22 mouse cellular contexts compared by ENCODE assay signal in genomic region chr17:34883332-34883731, GRCm38 (mm10). TPM values are rescaled to one million over a fixed set of nuclear protein-coding genes. Genes with fewer than 3 reads are reported as not detected.
DNase-seq lines count a peak whose midpoint lies in the region; ATAC-seq and TF ChIP-seq lines count a peak whose summit lies in the region.
"Had no signal": no experiment of that assay in that cellular context is flagged by ENCODE, and none has a peak within 500 bp of the region (broad histone marks: within the 10 kb centered on the region; RNA-seq: fewer than 3 reads in every experiment).

No protein-coding gene starts in this region.

- no peak for TF ChIP-seq EP300 in CH12.LX (IDR thresholded peaks at IDR 0.05; ENCODE audit: low read length)

- no peaks in the 10 kb centered on the region for H3K9me3 ChIP-seq in kidney, postnatal 0 days (replicated peaks; ENCODE audit: low read length)
- H3K9me3 ChIP-seq in CH12.LX (replicated peaks; ENCODE audit: low read length), result peaks cover 5% of the 10 kb centered on the region
- H3K9me3 ChIP-seq in megakaryocyte, embryonic 14.5 days, result no peaks in the 10 kb centered on the region
- H3K9me3 ChIP-seq: forebrain, embryonic 13.5 days; G1E; neural tube, embryonic 12.5 days had no signal

- H3K79me2 ChIP-seq in CH12.LX (replicated peaks; ENCODE audit: control insufficient read depth, extremely low read depth, insufficient read depth, poor library complexity, severe bottlenecking), result no peaks in the 10 kb centered on the region

- TF ChIP-seq RAD21 in CH12.LX (IDR thresholded peaks at IDR 0.05; ENCODE audit: low read depth, low read length), result no peak; the same call in none of the 2 replicates

- H3K9ac ChIP-seq in kidney, postnatal 0 days (ENCODE audit: low read depth, low read length), result no peak overlapping the region
- H3K9ac ChIP-seq in CH12.LX (ENCODE audit: insufficient read depth, low read depth), result no peak overlapping the region
- H3K9ac ChIP-seq: forebrain, embryonic 13.5 days; hindbrain, embryonic 14.5 days; neural tube, embryonic 12.5 days had no signal

- H3K27ac ChIP-seq in kidney, postnatal 0 days, result no peak overlapping the region
- H3K27ac ChIP-seq in CH12.LX (ENCODE audit: insufficient read depth, low read depth), result no peak overlapping the region
- H3K27ac ChIP-seq: forebrain, embryonic 13.5 days; gastrocnemius, adult 2 months; hindbrain, embryonic 14.5 days; neural tube, embryonic 12.5 days had no signal

- no peaks in the 10 kb centered on the region for H3K27me3 ChIP-seq in kidney, postnatal 0 days (ENCODE audit: insufficient read depth, low read length)
- no peaks in the 10 kb centered on the region for H3K27me3 ChIP-seq in CH12.LX (replicated peaks)
- H3K27me3 ChIP-seq in megakaryocyte, embryonic 14.5 days (replicated peaks), result no peaks in the 10 kb centered on the region

- in situ Hi-C loops in CH12.LX (cut with MboI; ENCODE audit: low pct_ligation_motif_present, low pct_unique_long_range_greater_than_20kb, low sequenced_read_pairs), result no loop called here

- H3K4me3 ChIP-seq in kidney, postnatal 0 days (replicated peaks; ENCODE audit: low read depth, low read length), result no peak overlapping the region
- no peak overlapping the region for H3K4me3 ChIP-seq in CH12.LX (replicated peaks in 1 of 3; ENCODE audit: low read depth in 2 of 3, low read length in 2 of 3, poor library complexity in 1 of 3)
- H3K4me3 ChIP-seq in megakaryocyte, embryonic 14.5 days (replicated peaks), result peak overlapping the region; percentile 50
- H3K4me3 ChIP-seq: forebrain, embryonic 13.5 days; gastrocnemius, adult 2 months; neural tube, embryonic 12.5 days had no signal

- WGBS in kidney, postnatal 0 days, result 65% methylated on average over 3 of the region's 3 CpGs

- H3K4me2 ChIP-seq in kidney, postnatal 0 days (ENCODE audit: low read length), result no peak overlapping the region
- no peak overlapping the region for H3K4me2 ChIP-seq in CH12.LX (ENCODE audit: insufficient read depth, low read depth, poor library complexity, severe bottlenecking)
- H3K4me2 ChIP-seq: forebrain, embryonic 13.5 days; hindbrain, embryonic 14.5 days; neural tube, embryonic 12.5 days had no signal

- ATAC-seq in kidney, postnatal 0 days (replicated peaks; ENCODE audit: low FRiP score, low read depth), result no peak
- no peak for ATAC-seq in inflammation-experienced regulatory T-cells, adult 6 months
- ATAC-seq: forebrain, embryonic 13.5 days had no signal

- no peak for TF ChIP-seq POLR2A in CH12.LX (IDR thresholded peaks at IDR 0.05; ENCODE audit: low read depth, low read length)

- dilution Hi-C loops in CH12.LX (cut with MboI; ENCODE audit: extremely low pct_ligation_motif_present, extremely low pct_unique_long_range_greater_than_20kb, low sequenced_read_pairs), result no loop called here

- peak; percentile 31; the same call in 1 of the 2 replicates for TF ChIP-seq CTCF in kidney, postnatal 0 days (IDR thresholded peaks at IDR 0.05; ENCODE audit: low read depth)
- peak in 1 of 2 experiments; percentile 29; a peak in 2 of 4 replicates for TF ChIP-seq CTCF in CH12.LX (conservative IDR thresholded peaks at IDR 0.05 in 1 of 2, IDR thresholded peaks at IDR 0.05 in 1 of 2; ENCODE audit: low read depth in 2 of 2, low read length in 2 of 2)

- DNase-seq in kidney, postnatal 0 days (ENCODE audit: low spot score), result no peak
- no peak for DNase-seq in kidney, postnatal 4 days
- no peak for DNase-seq in CH12.LX (ENCODE audit: extremely low read depth)
- peak; percentile 12 for DNase-seq in brain, adult 2 months (ENCODE audit: low read depth, low spot score)
- no peak for DNase-seq in frontal cortex, postnatal 36 days (ENCODE audit: low spot score in 2 of 2)
- DNase-seq in frontal cortex, postnatal 25 days (ENCODE audit: low spot score in 2 of 2), result no peak
- DNase-seq: adrenal gland, adult 8-10 months; cerebellum, adult 9-10 months; gastrocnemius, adult 2 months; kidney, adult 11 months; lung, adult 2 months had no signal

- H3K4me1 ChIP-seq in kidney, postnatal 0 days (replicated peaks; ENCODE audit: insufficient read depth, low read length), result 0 out of 2 replicates have a peak, but pooled peaks cover 4% of the 10 kb centered on the region
- peaks cover 14 to 44% of the 10 kb centered on the region in 2 experiments for H3K4me1 ChIP-seq in CH12.LX (ENCODE audit: control insufficient read depth in 1 of 2, insufficient read depth in 2 of 2)
- peaks cover 83% of the 10 kb centered on the region for H3K4me1 ChIP-seq in megakaryocyte, embryonic 14.5 days
- H3K4me1 ChIP-seq: forebrain, embryonic 13.5 days; neural tube, embryonic 12.5 days had no signal

- no peaks in the 10 kb centered on the region for H3K36me3 ChIP-seq in kidney, postnatal 0 days (ENCODE audit: insufficient read depth, low read length)
- H3K36me3 ChIP-seq in CH12.LX (replicated peaks in 1 of 2; ENCODE audit: control insufficient read depth in 1 of 2, insufficient read depth in 1 of 2, low read length in 1 of 2), result no peaks in the 10 kb centered on the region
- H3K36me3 ChIP-seq in megakaryocyte, embryonic 14.5 days (replicated peaks; ENCODE audit: low read length), result no peaks in the 10 kb centered on the region
- H3K36me3 ChIP-seq: G1E; neural tube, embryonic 12.5 days had no signal

TF ChIP-seq in CH12.LX, 34 proteins besides CTCF, POLR2A, EP300 and RAD21:
- TF ChIP-seq ELF1 (IDR thresholded peaks at IDR 0.05; ENCODE audit: low read depth, low read length), result peak; percentile 39; the same call in 1 of the 2 replicates
- no peak for TF ChIP-seq UBTF (IDR thresholded peaks at IDR 0.05; ENCODE audit: low read depth, low read length)
TF ChIP-seq in CH12.LX: peak in this region for 1.

RNA-seq across cellular contexts. Expression of gene Gm20547, which starts 1.5 kb away (rescaled TPM):
- polyA plus RNA-seq in kidney, postnatal 0 days (2015; fragmentation: Nextera tagmentation; extraction: Ambion mirVana), result not detected in 2 replicates
- total RNA-seq in CH12.LX (2012; rRNA removed) (not detected in 2 replicates), CH12.LX (2014; rRNA removed) (not detected in 2 replicates)
- not detected in 2 replicates for polyA plus RNA-seq in CH12.LX (2012; ENCODE audit: insufficient read length, low read depth)
- not detected in 2 replicates for polyA plus RNA-seq in megakaryocyte, embryonic 14.5 days (2012; ENCODE audit: insufficient read depth, low replicate concordance)
- under 1 TPM in 1 of 3 experiments, not detected in 2; 0.26 TPM for polyA plus RNA-seq in inflammation-experienced regulatory T-cells, adult 6 months (2017; shearing (Covaris generic))
- total RNA-seq: G1E; gastrocnemius, adult 2 months; heart, adult 8-10 months; layer of hippocampus, postnatal 25 days; megakaryocyte-erythroid progenitor cell, adult 5-6 weeks had no signal
- polyA plus RNA-seq: forebrain, embryonic 13.5 days; G1E; heart, postnatal 0 days; hindbrain, embryonic 14.5 days; limb, embryonic 14.5 days; lung, adult 2 months; neural tube, embryonic 12.5 days had no signal

RNA-seq across cellular contexts. Expression of gene Zbtb12, which starts 4.0 kb away (rescaled TPM):
- polyA plus RNA-seq in kidney, postnatal 0 days (2015; fragmentation: Nextera tagmentation; extraction: Ambion mirVana), result 2.3 and 3.4 TPM in 2 replicates
- total RNA-seq in CH12.LX (2012; rRNA removed) (6.9 and 9.3 TPM in 2 replicates), CH12.LX (2014; rRNA removed) (2.2 and 2.4 TPM in 2 replicates)
- 8.0 and 8.5 TPM in 2 replicates for polyA plus RNA-seq in CH12.LX (2012; ENCODE audit: insufficient read length, low read depth)
- polyA plus RNA-seq in megakaryocyte, embryonic 14.5 days (2012; ENCODE audit: insufficient read depth, low replicate concordance), result 6.7 and 15.4 TPM in 2 replicates
- polyA plus RNA-seq in inflammation-experienced regulatory T-cells, adult 6 months (2017; shearing (Covaris generic)), result not detected

RNA-seq across cellular contexts. Expression of gene C2, which starts 14.7 kb away (rescaled TPM):
- polyA plus RNA-seq in kidney, postnatal 0 days (2015; fragmentation: Nextera tagmentation; extraction: Ambion mirVana), result 7.0 and 7.4 TPM in 2 replicates
- total RNA-seq in CH12.LX (2012; rRNA removed) (2.3 and 3.1 TPM in 2 replicates), CH12.LX (2014; rRNA removed) (0.69 and 1.3 TPM in 2 replicates)
- polyA plus RNA-seq in CH12.LX (2012; ENCODE audit: insufficient read length, low read depth), result 4.3 and 6.6 TPM in 2 replicates
- polyA plus RNA-seq in megakaryocyte, embryonic 14.5 days (2012; ENCODE audit: insufficient read depth, low replicate concordance), result 3.0 and 6.0 TPM in 2 replicates
- 1 to 10 TPM in 1 of 3 experiments, not detected in 2; 1.4 TPM for polyA plus RNA-seq in inflammation-experienced regulatory T-cells, adult 6 months (2017; shearing (Covaris generic))

RNA-seq across cellular contexts. Expression of gene Ehmt2, which starts 14.9 kb away (rescaled TPM):
- 44.1 and 49.1 TPM in 2 replicates for polyA plus RNA-seq in kidney, postnatal 0 days (2015; fragmentation: Nextera tagmentation; extraction: Ambion mirVana)
- total RNA-seq in CH12.LX (2012; rRNA removed) (118 and 150 TPM in 2 replicates), CH12.LX (2014; rRNA removed) (68.7 and 73.5 TPM in 2 replicates)
- 100 and 113 TPM in 2 replicates for polyA plus RNA-seq in CH12.LX (2012; ENCODE audit: insufficient read length, low read depth)
- polyA plus RNA-seq in megakaryocyte, embryonic 14.5 days (2012; ENCODE audit: insufficient read depth, low replicate concordance), result 356 and 543 TPM in 2 replicates
- 10 to 100 TPM; 27.1 to 32.6 (median 29.4) TPM for polyA plus RNA-seq in inflammation-experienced regulatory T-cells, adult 6 months (2017; shearing (Covaris generic))

RNA-seq across cellular contexts. Expression of gene Cfb, which starts 21.0 kb away (rescaled TPM):
- polyA plus RNA-seq in kidney, postnatal 0 days (2015; fragmentation: Nextera tagmentation; extraction: Ambion mirVana), result 21.1 and 25.6 TPM in 2 replicates
- total RNA-seq in CH12.LX (2012; rRNA removed) (0.25 and 0.34 TPM in 2 replicates), CH12.LX (2014; rRNA removed) (not detected in 2 replicates)
- 3.4 and 5.9 TPM in 2 replicates for polyA plus RNA-seq in CH12.LX (2012; ENCODE audit: insufficient read length, low read depth)
- polyA plus RNA-seq in megakaryocyte, embryonic 14.5 days (2012; ENCODE audit: insufficient read depth, low replicate concordance), result 0.54 TPM in 1 of 2 replicates, not detected in the other
- polyA plus RNA-seq in inflammation-experienced regulatory T-cells, adult 6 months (2017; shearing (Covaris generic)), result 1 to 10 TPM in 1 of 3 experiments, under 1 TPM in 2; 0.24 to 2.6 (median 0.37) TPM
- total RNA-seq: G1E; megakaryocyte-erythroid progenitor cell, adult 5-6 weeks had no signal
- polyA plus RNA-seq: G1E had no signal
